Mouse (Mus musculus): Measurements from ENCODE around the gene Aig1. TPM values are rescaled to one million over a fixed set of nuclear protein-coding genes. Genes with fewer than 3 reads are reported as not detected.

Gene Aig1
- polyA plus RNA-seq, 1 experiment from 2014 or later: 30.9 TPM

GRCm38 (mm10) chr10:13801296-13801695 is 67.5 kb downstream of the Aig1 start:
- no peak for ATAC-seq (ENCODE audit: low FRiP score)

GRCm38 (mm10) chr10:13793458-13793857 is 75.3 kb downstream of the Aig1 start:
- H3K27me3 ChIP-seq: no peaks in the 10 kb centered on the region
- H3K9me3 ChIP-seq: no peaks in the 10 kb centered on the region
- H3K4me3 ChIP-seq (replicated peaks): no peak overlapping the region
- no peak overlapping the region for H3K27ac ChIP-seq
- no peaks in the 10 kb centered on the region for H3K4me1 ChIP-seq
- ATAC-seq (ENCODE audit: low FRiP score): no peak
- no peak overlapping the region for H3K4me2 ChIP-seq
- no peak overlapping the region for H3K9ac ChIP-seq
- WGBS: 90% methylated on average over 1 of the region's 1 CpGs
- H3K36me3 ChIP-seq (replicated peaks): peaks cover 5% of the 10 kb centered on the region; the same call in 1 of the 2 replicates

More at GRCm38 (mm10) chr10:13801296-13801695, 67.5 kb downstream of the Aig1 start:
- no peak overlapping the region for H3K4me2 ChIP-seq
- H3K27me3 ChIP-seq: no peaks in the 10 kb centered on the region
- no peak overlapping the region for H3K27ac ChIP-seq
- no peaks in the 10 kb centered on the region for H3K4me1 ChIP-seq
- H3K9ac ChIP-seq: no peak overlapping the region
- H3K9me3 ChIP-seq: no peaks in the 10 kb centered on the region
- no peak overlapping the region for H3K4me3 ChIP-seq (replicated peaks)
- H3K36me3 ChIP-seq (replicated peaks): peaks cover 6% of the 10 kb centered on the region
- WGBS: 90% methylated on average over 5 of the region's 5 CpGs

GRCm38 (mm10) chr10:13792788-13793187 is 76.0 kb downstream of the Aig1 start:
- WGBS: 92% methylated on average over 8 of the region's 8 CpGs
- H3K27ac ChIP-seq: no peak overlapping the region
- ATAC-seq (ENCODE audit: low FRiP score): no peak

GRCm38 (mm10) chr10:13789604-13790003 is 79.2 kb downstream of the Aig1 start:
- Histone ChIP-seq H3K4me3 (replicated peaks) (no peak overlapping the region), H3K9ac (no peak overlapping the region), H3K36me3 (replicated peaks) (0 out of 2 replicates have a peak, but pooled peaks cover 3% of the 10 kb centered on the region), H3K9me3 (no peaks in the 10 kb centered on the region), H3K27ac (no peak overlapping the region), H3K4me2 (no peak overlapping the region), H3K27me3 (no peaks in the 10 kb centered on the region), H3K4me1 (no peaks in the 10 kb centered on the region)
- ATAC-seq (ENCODE audit: low FRiP score): no peak
- 93% methylated on average over 1 of the region's 1 CpGs for WGBS

More at GRCm38 (mm10) chr10:13792788-13793187, 76.0 kb downstream of the Aig1 start:
- H3K4me2 ChIP-seq: no peak overlapping the region
- H3K4me1 ChIP-seq: no peaks in the 10 kb centered on the region
- H3K9ac ChIP-seq: no peak overlapping the region
- H3K27me3 ChIP-seq: no peaks in the 10 kb centered on the region
- H3K4me3 ChIP-seq (replicated peaks): no peak overlapping the region
- 0 out of 2 replicates have a peak, but pooled peaks cover 5% of the 10 kb centered on the region for H3K36me3 ChIP-seq (replicated peaks)
- H3K9me3 ChIP-seq: no peaks in the 10 kb centered on the region

GRCm38 (mm10) chr10:13788057-13788456 is 80.7 kb downstream of the Aig1 start:
- H3K9me3 ChIP-seq: no peaks in the 10 kb centered on the region
- no peaks in the 10 kb centered on the region for H3K36me3 ChIP-seq (replicated peaks)
- H3K4me1 ChIP-seq: no peaks in the 10 kb centered on the region
- H3K4me3 ChIP-seq (replicated peaks): no peak overlapping the region
- H3K9ac ChIP-seq: no peak overlapping the region
- no peak overlapping the region for H3K4me2 ChIP-seq
- no peak overlapping the region for H3K27ac ChIP-seq
- no peaks in the 10 kb centered on the region for H3K27me3 ChIP-seq
- WGBS: 89% methylated on average over 9 of the region's 9 CpGs
- no peak for ATAC-seq (ENCODE audit: low FRiP score)

- no peak overlapping the region for H3K4me2 ChIP-seq
- no peak overlapping the region for H3K9ac ChIP-seq
- H3K4me1 ChIP-seq: no peaks in the 10 kb centered on the region
- no peaks in the 10 kb centered on the region for H3K36me3 ChIP-seq (replicated peaks)
- ATAC-seq (ENCODE audit: low FRiP score): no peak
- no peak overlapping the region for H3K27ac ChIP-seq
- H3K9me3 ChIP-seq: no peaks in the 10 kb centered on the region
- no peak overlapping the region for H3K4me3 ChIP-seq (replicated peaks)
- no peaks in the 10 kb centered on the region for H3K27me3 ChIP-seq
- 94% methylated on average over 5 of the region's 5 CpGs for WGBS
Measured at GRCm38 (mm10) chr10:13782774-13783173, 86.0 kb downstream of the Aig1 start.

GRCm38 (mm10) chr10:13782235-13782757 is 86.5 kb downstream of the Aig1 start:
- H3K9me3 ChIP-seq: no peaks in the 10 kb centered on the region
- ATAC-seq (ENCODE audit: low FRiP score): no peak
- no peak overlapping the region for H3K27ac ChIP-seq
- H3K4me2 ChIP-seq: no peak overlapping the region
- no peak overlapping the region for H3K9ac ChIP-seq
- no peaks in the 10 kb centered on the region for H3K27me3 ChIP-seq
- H3K4me3 ChIP-seq (replicated peaks): no peak overlapping the region
- 91% methylated on average over 10 of the region's 10 CpGs for whole genome bisulfite sequencing
- no peaks in the 10 kb centered on the region for H3K4me1 ChIP-seq
- H3K36me3 ChIP-seq (replicated peaks): no peaks in the 10 kb centered on the region

GRCm38 (mm10) chr10:13776014-13776413 is 92.8 kb downstream of the Aig1 start:
- Histone ChIP-seq H3K27ac (no peak overlapping the region), H3K9ac (no peak overlapping the region), H3K36me3 (replicated peaks) (no peaks in the 10 kb centered on the region), H3K4me1 (no peaks in the 10 kb centered on the region), H3K9me3 (no peaks in the 10 kb centered on the region), H3K4me3 (replicated peaks) (no peak overlapping the region), H3K27me3 (no peaks in the 10 kb centered on the region), H3K4me2 (no peak overlapping the region)
- 49% methylated on average over 3 of the region's 3 CpGs for WGBS
- no peak for ATAC-seq (ENCODE audit: low FRiP score)

GRCm38 (mm10) chr10:13775411-13775810 is 93.4 kb downstream of the Aig1 start:
- Histone ChIP-seq H3K36me3 (replicated peaks) (no peaks in the 10 kb centered on the region), H3K27ac (no peak overlapping the region), H3K4me1 (no peaks in the 10 kb centered on the region), H3K9ac (no peak overlapping the region), H3K4me2 (no peak overlapping the region), H3K27me3 (no peaks in the 10 kb centered on the region), H3K4me3 (replicated peaks) (no peak overlapping the region), H3K9me3 (no peaks in the 10 kb centered on the region)
- ATAC-seq (ENCODE audit: low FRiP score): no peak
- 97% methylated on average over 2 of the region's 2 CpGs for WGBS

- no peak overlapping the region for H3K27ac ChIP-seq
- no peak overlapping the region for H3K9ac ChIP-seq
- WGBS: 91% methylated on average over 3 of the region's 3 CpGs
- ATAC-seq (ENCODE audit: low FRiP score): no peak
- H3K36me3 ChIP-seq (replicated peaks): no peaks in the 10 kb centered on the region
- H3K4me3 ChIP-seq (replicated peaks): no peak overlapping the region
- H3K9me3 ChIP-seq: no peaks in the 10 kb centered on the region
- H3K4me1 ChIP-seq: no peaks in the 10 kb centered on the region
- H3K27me3 ChIP-seq: no peaks in the 10 kb centered on the region
- H3K4me2 ChIP-seq: no peak overlapping the region
Measured at GRCm38 (mm10) chr10:13774910-13775309, 93.9 kb downstream of the Aig1 start.

- H3K36me3 ChIP-seq (replicated peaks): no peaks in the 10 kb centered on the region
- no peak overlapping the region for H3K27ac ChIP-seq
- no peaks in the 10 kb centered on the region for H3K9me3 ChIP-seq
- H3K27me3 ChIP-seq: no peaks in the 10 kb centered on the region
- H3K4me1 ChIP-seq: no peaks in the 10 kb centered on the region
- WGBS: 86% methylated on average over 1 of the region's 1 CpGs
- no peak overlapping the region for H3K4me2 ChIP-seq
- no peak for ATAC-seq (ENCODE audit: low FRiP score)
- H3K9ac ChIP-seq: no peak overlapping the region
- H3K4me3 ChIP-seq (replicated peaks): no peak overlapping the region
Measured at GRCm38 (mm10) chr10:13770720-13771119, 98.1 kb downstream of the Aig1 start.

GRCm38 (mm10) chr10:13769789-13770188 is 99.0 kb downstream of the Aig1 start:
- no peak overlapping the region for H3K4me3 ChIP-seq (replicated peaks)
- 85% methylated on average over 2 of the region's 2 CpGs for WGBS
- no peaks in the 10 kb centered on the region for H3K36me3 ChIP-seq (replicated peaks)
- no peak overlapping the region for H3K27ac ChIP-seq
- H3K4me1 ChIP-seq: no peaks in the 10 kb centered on the region
- H3K27me3 ChIP-seq: no peaks in the 10 kb centered on the region
- no peak for ATAC-seq (ENCODE audit: low FRiP score)
- H3K9me3 ChIP-seq: no peaks in the 10 kb centered on the region
- no peak overlapping the region for H3K4me2 ChIP-seq
- H3K9ac ChIP-seq: no peak overlapping the region

GRCm38 (mm10) chr10:13768866-13769265 is 99.9 kb downstream of the Aig1 start:
- Histone ChIP-seq H3K9me3 (no peaks in the 10 kb centered on the region), H3K9ac (no peak overlapping the region), H3K4me1 (no peaks in the 10 kb centered on the region), H3K27me3 (no peaks in the 10 kb centered on the region), H3K4me3 (replicated peaks) (no peak overlapping the region), H3K4me2 (no peak overlapping the region), H3K27ac (no peak overlapping the region), H3K36me3 (replicated peaks) (no peaks in the 10 kb centered on the region)
- ATAC-seq (ENCODE audit: low FRiP score): no peak
